Mouse (Mus musculus) ES-CJ7 (cell line): Measurements from ENCODE around the gene Frem2.

Experiments
- DNase-seq: peaks from one replicate; pipeline ENCODE4 v3.0.0; 2011; ENCODE audit warnings: low read depth, low spot score

Gene Frem2

GRCm38 (mm10) chr3:53469650-53470049 is 187.5 kb downstream of the Frem2 start:
- no peak for DNase-seq

- no peak for DNase-seq
Observed at GRCm38 (mm10) chr3:53467356-53467755, 189.8 kb downstream of the Frem2 start.

GRCm38 (mm10) chr3:53466481-53466880 is 190.7 kb downstream of the Frem2 start:
- no peak for DNase-seq

GRCm38 (mm10) chr3:53465330-53465729 is 191.8 kb downstream of the Frem2 start:
- DNase-seq, result no peak

GRCm38 (mm10) chr3:53464146-53464698 is 192.9 kb downstream of the Frem2 start:
- no peak for DNase-seq
